Mouse (Mus musculus): Measurements from ENCODE around the gene Ccn6. TPM values are rescaled to one million over a fixed set of nuclear protein-coding genes. Genes with fewer than 3 reads are reported as not detected.

The Ccn6 gene
- polyA plus RNA-seq, 1 experiment = not detected

GRCm38 (mm10) chr10:39162666-39163484 lies 719 bp downstream of the Ccn6 start:
- no peaks in the 10 kb centered on the region for H3K36me3 ChIP-seq (replicated peaks; ENCODE audit: low read length)
- no peak for TF ChIP-seq FLI1 (IDR thresholded peaks at IDR 0.05; ENCODE audit: low read length)
- no peak for TF ChIP-seq GATA1 (IDR thresholded peaks at IDR 0.05; ENCODE audit: borderline replicate concordance, low read length)
- H3K4me3 ChIP-seq (replicated peaks) = no peak overlapping the region
- peaks cover 7% of the 10 kb centered on the region; the same call in 1 of the 2 replicates for H3K9me3 ChIP-seq
- peaks cover 45% of the 10 kb centered on the region for H3K27me3 ChIP-seq (replicated peaks)
- peaks cover 27% of the 10 kb centered on the region for H3K4me1 ChIP-seq

- peaks cover 27% of the 10 kb centered on the region for H3K4me1 ChIP-seq
- peaks cover 7% of the 10 kb centered on the region; the same call in 1 of the 2 replicates for H3K9me3 ChIP-seq
- TF ChIP-seq GATA1 (IDR thresholded peaks at IDR 0.05; ENCODE audit: borderline replicate concordance, low read length) (no peak), FLI1 (IDR thresholded peaks at IDR 0.05; ENCODE audit: low read length) (no peak)
- H3K36me3 ChIP-seq (replicated peaks; ENCODE audit: low read length) = no peaks in the 10 kb centered on the region
- H3K4me3 ChIP-seq (replicated peaks) = peak overlapping the region; percentile 0
- H3K27me3 ChIP-seq (replicated peaks) = peaks cover 31% of the 10 kb centered on the region
Observed at GRCm38 (mm10) chr10:39161406-39161805, 2.2 kb downstream of the Ccn6 start.

- Histone ChIP-seq H3K36me3 (replicated peaks; ENCODE audit: low read length) (no peaks in the 10 kb centered on the region), H3K9me3 (no peaks in the 10 kb centered on the region), H3K4me1 (peaks cover 21% of the 10 kb centered on the region), H3K4me3 (replicated peaks) (no peak overlapping the region), H3K27me3 (replicated peaks) (peaks cover 8% of the 10 kb centered on the region)
- TF ChIP-seq FLI1 (IDR thresholded peaks at IDR 0.05; ENCODE audit: low read length) = no peak
- no peak for TF ChIP-seq GATA1 (IDR thresholded peaks at IDR 0.05; ENCODE audit: borderline replicate concordance, low read length)
Observed at GRCm38 (mm10) chr10:39158306-39158705, 5.3 kb downstream of the Ccn6 start.

GRCm38 (mm10) chr10:39157321-39157720 lies 6.3 kb downstream of the Ccn6 start:
- TF ChIP-seq GATA1 (IDR thresholded peaks at IDR 0.05; ENCODE audit: borderline replicate concordance, low read length) (no peak), FLI1 (IDR thresholded peaks at IDR 0.05; ENCODE audit: low read length) (no peak)
- peaks cover 21% of the 10 kb centered on the region for H3K4me1 ChIP-seq
- H3K9me3 ChIP-seq = no peaks in the 10 kb centered on the region
- H3K36me3 ChIP-seq (replicated peaks; ENCODE audit: low read length) = no peaks in the 10 kb centered on the region
- H3K27me3 ChIP-seq (replicated peaks) = peaks cover 6% of the 10 kb centered on the region
- H3K4me3 ChIP-seq (replicated peaks) = no peak overlapping the region

- TF ChIP-seq GATA1 (IDR thresholded peaks at IDR 0.05; ENCODE audit: borderline replicate concordance, low read length) (no peak), FLI1 (IDR thresholded peaks at IDR 0.05; ENCODE audit: low read length) (no peak)
- peaks cover 21% of the 10 kb centered on the region for H3K4me1 ChIP-seq
- no peaks in the 10 kb centered on the region for H3K9me3 ChIP-seq
- no peaks in the 10 kb centered on the region for H3K36me3 ChIP-seq (replicated peaks; ENCODE audit: low read length)
- H3K27me3 ChIP-seq (replicated peaks) = peaks cover 6% of the 10 kb centered on the region
- H3K4me3 ChIP-seq (replicated peaks) = no peak overlapping the region
Observed at GRCm38 (mm10) chr10:39156719-39157118, 6.9 kb downstream of the Ccn6 start.

- Histone ChIP-seq H3K4me1 (no peaks in the 10 kb centered on the region), H3K9me3 (no peaks in the 10 kb centered on the region), H3K4me3 (replicated peaks) (no peak overlapping the region), H3K36me3 (replicated peaks; ENCODE audit: low read length) (peaks cover 84% of the 10 kb centered on the region), H3K27me3 (replicated peaks) (no peaks in the 10 kb centered on the region)
- TF ChIP-seq FLI1 (IDR thresholded peaks at IDR 0.05; ENCODE audit: low read length) (no peak), GATA1 (IDR thresholded peaks at IDR 0.05; ENCODE audit: borderline replicate concordance, low read length) (no peak)
Observed at GRCm38 (mm10) chr10:39142216-39142615, 21.4 kb downstream of the Ccn6 start.

GRCm38 (mm10) chr10:39141401-39141800 lies 22.2 kb downstream of the Ccn6 start:
- Histone ChIP-seq H3K4me1 (no peaks in the 10 kb centered on the region), H3K27me3 (replicated peaks) (no peaks in the 10 kb centered on the region), H3K9me3 (no peaks in the 10 kb centered on the region), H3K36me3 (replicated peaks; ENCODE audit: low read length) (peaks cover 84% of the 10 kb centered on the region), H3K4me3 (replicated peaks) (no peak overlapping the region)
- TF ChIP-seq GATA1 (IDR thresholded peaks at IDR 0.05; ENCODE audit: borderline replicate concordance, low read length) (no peak), FLI1 (IDR thresholded peaks at IDR 0.05; ENCODE audit: low read length) (no peak)

- peaks cover 79% of the 10 kb centered on the region for H3K36me3 ChIP-seq (replicated peaks; ENCODE audit: low read length)
- no peaks in the 10 kb centered on the region for H3K27me3 ChIP-seq (replicated peaks)
- TF ChIP-seq GATA1 (IDR thresholded peaks at IDR 0.05; ENCODE audit: borderline replicate concordance, low read length) (no peak), FLI1 (IDR thresholded peaks at IDR 0.05; ENCODE audit: low read length) (no peak)
- no peaks in the 10 kb centered on the region for H3K9me3 ChIP-seq
- H3K4me1 ChIP-seq = peaks cover 1% of the 10 kb centered on the region; the same call in 1 of the 2 replicates
- H3K4me3 ChIP-seq (replicated peaks) = no peak overlapping the region
Observed at GRCm38 (mm10) chr10:39140843-39141242, 22.8 kb downstream of the Ccn6 start.

- peaks cover 60% of the 10 kb centered on the region for H3K36me3 ChIP-seq (replicated peaks; ENCODE audit: low read length)
- no peak overlapping the region for H3K4me3 ChIP-seq (replicated peaks)
Observed at GRCm38 (mm10) chr10:39138761-39139160, 24.8 kb downstream of the Ccn6 start.

GRCm38 (mm10) chr10:39137766-39138165 lies 25.8 kb downstream of the Ccn6 start:
- H3K4me3 ChIP-seq (replicated peaks) = no peak overlapping the region
- TF ChIP-seq FLI1 (IDR thresholded peaks at IDR 0.05; ENCODE audit: low read length) (no peak), GATA1 (IDR thresholded peaks at IDR 0.05; ENCODE audit: borderline replicate concordance, low read length) (no peak)
- H3K9me3 ChIP-seq = no peaks in the 10 kb centered on the region
- peaks cover 20% of the 10 kb centered on the region for H3K4me1 ChIP-seq
- H3K27me3 ChIP-seq (replicated peaks) = no peaks in the 10 kb centered on the region
- peaks cover 51% of the 10 kb centered on the region for H3K36me3 ChIP-seq (replicated peaks; ENCODE audit: low read length)

More at GRCm38 (mm10) chr10:39138761-39139160, 24.8 kb downstream of the Ccn6 start:
- H3K27me3 ChIP-seq (replicated peaks) = no peaks in the 10 kb centered on the region
- no peaks in the 10 kb centered on the region for H3K9me3 ChIP-seq
- peaks cover 15% of the 10 kb centered on the region for H3K4me1 ChIP-seq
- no peak for TF ChIP-seq GATA1 (IDR thresholded peaks at IDR 0.05; ENCODE audit: borderline replicate concordance, low read length)

Measured in megakaryocyte, embryonic 14.5 days (primary cell).